In the genomic region with DNA sequence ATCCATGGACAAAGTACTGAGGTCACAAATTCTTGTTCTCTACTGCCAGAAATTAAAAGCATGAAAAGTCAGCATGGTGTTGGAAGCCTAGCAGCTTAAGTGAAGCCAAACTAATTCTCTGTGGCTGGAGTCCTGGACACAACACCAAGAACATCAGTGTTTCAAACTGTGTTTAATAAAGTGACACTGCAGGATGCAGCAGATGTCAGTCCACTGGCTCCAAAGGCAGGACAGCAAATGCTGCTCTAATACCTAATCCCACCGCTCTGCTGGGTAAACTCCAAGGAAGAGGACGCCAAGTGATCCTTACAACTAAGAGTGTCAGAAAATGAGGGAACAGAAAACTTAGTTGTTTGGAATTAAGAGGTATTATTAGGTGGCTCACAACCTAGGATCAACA, we compare ENCODE assay signal across 19 mouse cellular contexts.
DNase-seq lines count a peak whose midpoint lies in the region; ATAC-seq and TF ChIP-seq lines count a peak whose summit lies in the region.
"Had no signal": no experiment of that assay in that cellular context is flagged by ENCODE, and none has a peak within 500 bp of the region (broad histone marks: within the 10 kb centered on the region; RNA-seq: fewer than 3 reads in every experiment).

No protein-coding gene starts in this region.

- H3K4me2 ChIP-seq in hindbrain, embryonic 16.5 days (ENCODE audit: low read length) = no peak overlapping the region
- H3K4me2 ChIP-seq in midbrain, postnatal 0 days (ENCODE audit: low read depth, low read length, poor library complexity, severe bottlenecking) = no peak overlapping the region
- no peak overlapping the region for H3K4me2 ChIP-seq in midbrain, embryonic 14.5 days (ENCODE audit: low read length)
- H3K4me2 ChIP-seq: embryonic facial prominence, embryonic 13.5 days; forebrain, embryonic 12.5 days; heart, embryonic 12.5 days had no signal

- H3K4me1 ChIP-seq in hindbrain, embryonic 16.5 days (ENCODE audit: control insufficient read depth, insufficient read depth, low read depth, low read length) = no peaks in the 10 kb centered on the region
- no peaks in the 10 kb centered on the region for H3K4me1 ChIP-seq in hindbrain, embryonic 10.5 days (replicated peaks)
- H3K4me1 ChIP-seq in midbrain, postnatal 0 days (ENCODE audit: insufficient read depth, low read length) = no peaks in the 10 kb centered on the region
- no peaks in the 10 kb centered on the region for H3K4me1 ChIP-seq in midbrain, embryonic 14.5 days (ENCODE audit: control insufficient read depth, insufficient read depth, low read length)
- H3K4me1 ChIP-seq: embryonic facial prominence, embryonic 13.5 days; forebrain, embryonic 12.5 days had no signal

- no peaks in the 10 kb centered on the region for H3K36me3 ChIP-seq in hindbrain, embryonic 16.5 days (ENCODE audit: control insufficient read depth, insufficient read depth, low read length)
- H3K36me3 ChIP-seq in hindbrain, embryonic 10.5 days = no peaks in the 10 kb centered on the region
- H3K36me3 ChIP-seq in midbrain, postnatal 0 days (ENCODE audit: insufficient read depth, low read length) = no peaks in the 10 kb centered on the region
- H3K36me3 ChIP-seq in midbrain, embryonic 14.5 days (ENCODE audit: control insufficient read depth, insufficient read depth, low read length) = no peaks in the 10 kb centered on the region
- H3K36me3 ChIP-seq: embryonic facial prominence, embryonic 13.5 days; forebrain, embryonic 12.5 days; heart, embryonic 12.5 days had no signal

- H3K27me3 ChIP-seq in hindbrain, embryonic 16.5 days (replicated peaks; ENCODE audit: control insufficient read depth, insufficient read depth, low read length) = no peaks in the 10 kb centered on the region
- no peaks in the 10 kb centered on the region for H3K27me3 ChIP-seq in hindbrain, embryonic 10.5 days (ENCODE audit: insufficient read depth, poor library complexity, severe bottlenecking)
- H3K27me3 ChIP-seq in midbrain, postnatal 0 days (ENCODE audit: insufficient read depth, low read length) = no peaks in the 10 kb centered on the region
- H3K27me3 ChIP-seq in midbrain, embryonic 14.5 days (ENCODE audit: control insufficient read depth, insufficient read depth, low read length) = no peaks in the 10 kb centered on the region
- H3K27me3 ChIP-seq: CH12.LX; embryonic facial prominence, embryonic 13.5 days; forebrain, embryonic 12.5 days; heart, embryonic 12.5 days; Patski had no signal

- H3K9me3 ChIP-seq in hindbrain, embryonic 16.5 days (ENCODE audit: control insufficient read depth, low read length) = no peaks in the 10 kb centered on the region
- H3K9me3 ChIP-seq in hindbrain, embryonic 10.5 days = no peaks in the 10 kb centered on the region
- no peaks in the 10 kb centered on the region for H3K9me3 ChIP-seq in midbrain, postnatal 0 days (ENCODE audit: low read length)
- no peaks in the 10 kb centered on the region for H3K9me3 ChIP-seq in midbrain, embryonic 14.5 days (ENCODE audit: control insufficient read depth, low read length)
- H3K9me3 ChIP-seq: embryonic facial prominence, embryonic 13.5 days; forebrain, embryonic 12.5 days; heart, embryonic 12.5 days had no signal

- H3K4me3 ChIP-seq in hindbrain, embryonic 16.5 days (ENCODE audit: low read length) = no peak overlapping the region
- no peak overlapping the region for H3K4me3 ChIP-seq in hindbrain, embryonic 10.5 days
- H3K4me3 ChIP-seq in midbrain, postnatal 0 days (ENCODE audit: low read depth, low read length) = no peak overlapping the region
- no peak overlapping the region for H3K4me3 ChIP-seq in midbrain, embryonic 14.5 days (replicated peaks; ENCODE audit: low read depth, low read length)
- H3K4me3 ChIP-seq: embryonic facial prominence, embryonic 13.5 days; forebrain, embryonic 12.5 days; heart, embryonic 12.5 days had no signal

- peak; percentile 65 to 75 for DNase-seq in cerebellum, postnatal 10 days
- DNase-seq in cerebellum, adult 8-10 months = no peak
- no peak for DNase-seq in hindbrain, embryonic 10.5 days (ENCODE audit: low spot score)
- peak; percentile 70 for DNase-seq in midbrain, postnatal 0 days (ENCODE audit: low spot score)
- no peak for DNase-seq in midbrain, embryonic 14.5 days
- DNase-seq: adrenal gland, adult 2 months; adrenal gland, postnatal 25 days; cerebellum, postnatal 36 days; gastrocnemius, postnatal 10 days had no signal

- no peak for TF ChIP-seq CTCF in midbrain, postnatal 0 days (IDR thresholded peaks at IDR 0.05)

- ATAC-seq in hindbrain, embryonic 16.5 days = peak; percentile 85
- no peak; the same call in 1 of the 2 replicates for ATAC-seq in midbrain, postnatal 0 days (ENCODE audit: low FRiP score)
- ATAC-seq in midbrain, embryonic 14.5 days (ENCODE audit: low FRiP score, low TSS enrichment) = no peak
- ATAC-seq: activated CD4-positive, CD25-positive, alpha-beta regulatory T cell, adult 4 months; forebrain, embryonic 16.5 days; inflammation-experienced regulatory T-cells, adult 6 months; intestine, postnatal 0 days; Patski had no signal

- H3K9ac ChIP-seq in hindbrain, embryonic 16.5 days (ENCODE audit: low read depth, low read length) = no peak overlapping the region
- no peak overlapping the region for H3K9ac ChIP-seq in midbrain, postnatal 0 days (replicated peaks; ENCODE audit: low read length, poor library complexity, severe bottlenecking)
- H3K9ac ChIP-seq in midbrain, embryonic 14.5 days (replicated peaks; ENCODE audit: low read length) = no peak overlapping the region
- H3K9ac ChIP-seq: embryonic facial prominence, embryonic 13.5 days; forebrain, embryonic 12.5 days; heart, embryonic 12.5 days had no signal

- 70% methylated on average over 2 of the region's 2 CpGs for WGBS in hindbrain, embryonic 16.5 days
- WGBS in hindbrain, embryonic 10.5 days = 79% methylated on average over 2 of the region's 2 CpGs
- 88% methylated on average over 2 of the region's 2 CpGs for WGBS in midbrain, postnatal 0 days
- 84% methylated on average over 2 of the region's 2 CpGs for WGBS in midbrain, embryonic 14.5 days

- H3K27ac ChIP-seq in hindbrain, embryonic 16.5 days (ENCODE audit: low read depth, low read length) = no peak overlapping the region
- no peak overlapping the region for H3K27ac ChIP-seq in hindbrain, embryonic 10.5 days
- no peak overlapping the region for H3K27ac ChIP-seq in midbrain, postnatal 0 days (ENCODE audit: low read depth, low read length)
- no peak overlapping the region for H3K27ac ChIP-seq in midbrain, embryonic 14.5 days (replicated peaks; ENCODE audit: low read depth, low read length)
- H3K27ac ChIP-seq: embryonic facial prominence, embryonic 13.5 days; forebrain, embryonic 12.5 days had no signal

Comparison
In these comparisons a context has a peak if more than half of its experiments do, and no peak if none do; other contexts are left out.
1. DNase-seq: peak in cerebellum, postnatal 10 days (2 of 2) and midbrain, postnatal 0 days (single experiment); none in cerebellum, adult 8-10 months (single experiment), hindbrain, embryonic 10.5 days (single experiment) and midbrain, embryonic 14.5 days (single experiment).